Mouse (Mus musculus): ENCODE measurements at regions not wholly inside any gene's neighbourhood (a gene's known extent, or its start where the extent isn't known, plus 50 kb on each side); places are given as distances from the start of the nearest gene placed in this dataset.

DNA sequence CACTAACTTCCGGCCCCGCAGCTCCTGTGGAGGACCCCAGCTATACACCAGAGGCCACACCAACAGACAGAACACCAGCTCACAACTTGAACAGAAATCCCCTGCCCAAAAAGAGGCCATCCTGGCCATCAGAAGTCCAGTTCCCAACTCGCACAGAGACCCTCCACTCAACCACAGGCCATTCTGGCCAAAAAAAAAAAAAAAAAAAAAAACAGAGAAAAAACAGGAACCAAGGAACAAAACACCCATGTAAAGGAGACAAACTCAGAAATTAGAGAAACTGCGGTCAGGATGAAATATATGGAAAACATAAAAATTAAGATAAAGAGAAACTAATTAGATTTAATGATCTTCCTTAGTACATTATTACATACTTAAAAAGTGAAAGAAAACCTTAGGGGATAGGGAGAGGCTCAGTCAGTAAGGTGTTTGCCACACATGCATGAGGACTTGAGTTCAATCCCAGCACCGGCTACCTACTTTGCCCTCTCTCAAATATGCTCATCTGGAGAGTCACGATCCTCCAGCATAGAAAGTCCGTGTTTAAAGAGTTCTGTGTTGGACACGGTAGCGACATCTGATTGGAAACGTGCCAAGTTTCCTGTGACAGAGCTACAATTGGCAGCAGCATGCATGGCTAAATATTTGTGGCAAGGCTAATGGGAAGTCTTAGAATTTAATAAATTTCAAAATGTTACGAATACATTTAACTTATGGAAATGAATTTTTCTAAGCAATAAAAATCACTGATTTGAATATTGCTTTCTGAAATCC is 51.9 kb upstream of the Pde7b start:
- no peak for DNase-seq

DNA sequence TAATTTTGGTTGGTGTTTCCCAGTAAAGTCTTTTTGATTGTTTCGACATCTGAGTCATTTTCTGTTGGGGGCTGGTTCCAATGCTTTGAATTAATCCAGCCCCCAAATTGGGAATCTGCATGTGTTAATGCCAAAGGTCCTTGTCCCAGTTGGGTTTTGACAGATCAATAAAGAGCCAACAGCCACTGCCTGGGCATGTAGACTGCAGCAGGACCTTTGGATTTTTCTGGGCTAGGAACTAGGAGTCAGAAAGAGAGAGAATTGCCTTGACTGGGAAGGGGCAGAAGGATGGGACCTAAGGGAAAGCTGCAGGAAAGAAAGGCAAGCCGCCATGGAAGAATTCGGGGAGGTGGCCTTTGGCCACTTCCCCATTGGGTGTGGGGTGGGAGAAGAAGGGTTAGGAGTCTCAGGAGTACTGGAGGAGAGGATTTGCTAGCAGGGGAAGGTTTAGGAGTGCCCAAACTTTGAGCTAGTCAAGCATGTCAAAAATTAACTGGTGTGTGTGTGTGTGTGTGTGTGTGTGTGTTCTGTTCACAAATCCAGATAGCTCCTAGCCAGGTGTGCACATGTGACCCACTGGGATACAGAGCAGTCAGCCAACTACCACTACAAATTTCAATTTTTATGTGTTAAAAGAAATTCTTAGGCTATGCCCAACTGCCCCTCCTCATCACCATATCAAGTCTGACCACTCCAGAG is 51.0 kb upstream of the Pde7b start:
- no peak for DNase-seq

Data from cerebellum, adult 11 months (tissue).